Mouse (Mus musculus) CH12.LX (cell line): ENCODE measurements around the gene Pde8a.

ENCODE experiments used
- CTCF ChIP-seq, 2 experiments: IDR thresholded peaks in 1 of 2; conservative IDR thresholded peaks in 1 of 2; 2 replicates each; pipeline ENCODE4 v1.5.1; 2011 to 2012; ENCODE audit warnings: low read depth in 2 of 2, low read length in 2 of 2, improper control_type of control experiment in 1 of 2, inconsistent platforms in 1 of 2, mild to moderate bottlenecking in 1 of 2, moderate library complexity in 1 of 2
- ELF1 ChIP-seq: IDR thresholded peaks from 2 replicates; pipeline ENCODE4 v1.6.1; 2014; ENCODE audit warnings: low read depth, mild to moderate bottlenecking, inconsistent platforms, low read length, improper control_type of control experiment
- EP300 ChIP-seq: IDR thresholded peaks from 2 replicates; pipeline ENCODE4 v1.6.1; 2011; ENCODE audit warnings: low read length, improper control_type of control experiment
- JUND ChIP-seq: conservative IDR thresholded peaks from 2 replicates; pipeline ENCODE4 v1.6.1; 2011; ENCODE audit warnings: low read depth, low read length, improper control_type of control experiment
- MYC ChIP-seq: IDR thresholded peaks from 2 replicates; pipeline ENCODE4 v1.6.1; 2011; ENCODE audit warnings: low read depth, mild to moderate bottlenecking, improper control_type of control experiment, low read length
- POLR2A ChIP-seq: IDR thresholded peaks from 2 replicates; pipeline ENCODE4 v1.6.1; 2011; ENCODE audit warnings: low read depth, mild to moderate bottlenecking, improper control_type of control experiment, low read length
- TCF12 ChIP-seq: IDR thresholded peaks from 2 replicates; pipeline ENCODE4 v1.6.1; 2014; ENCODE audit warnings: low read depth, mild to moderate bottlenecking, inconsistent platforms, low read length, improper control_type of control experiment
- USF2 ChIP-seq: conservative IDR thresholded peaks from 2 replicates; pipeline ENCODE4 v1.6.1; 2011; ENCODE audit warnings: low read depth, low read length, improper control_type of control experiment

- no peak for TF ChIP-seq CTCF (conservative IDR thresholded peaks at IDR 0.05 in 1 of 2, IDR thresholded peaks at IDR 0.05 in 1 of 2; ENCODE audit: low read depth in 2 of 2, low read length in 2 of 2)
- no peak for TF ChIP-seq TCF12
- TF ChIP-seq MYC = no peak
- no peak for TF ChIP-seq JUND
- TF ChIP-seq POLR2A = no peak
- TF ChIP-seq ELF1 = no peak
- TF ChIP-seq EP300 = no peak
- TF ChIP-seq USF2 = no peak
Observed at GRCm38 (mm10) chr7:81355746-81356145, 142.3 kb downstream of the Pde8a start.
